Mouse (Mus musculus): ENCODE measurements at regions not wholly inside any gene's neighbourhood (a gene's known extent, or its start where the extent isn't known, plus 50 kb on each side); places are given as distances from the start of the nearest gene placed in this dataset.
A peak's percentile ranks its signal among the peaks of the same experiment; 100 is the strongest.
"Not testable (repeated sequence)": the region's sequence is repeated elsewhere in the genome, so short reads cannot be mapped to it uniquely, and the experiment has no call there.

- no peak for DNase-seq (ENCODE audit: low read depth, low spot score)
Observed at GRCm38 (mm10) chr10:46072550-46073470, 495.2 kb downstream of the Hace1 start.

GRCm38 (mm10) chr10:46087766-46088165 lies 510.1 kb downstream of the Hace1 start:
- DNase-seq (ENCODE audit: low read depth, low spot score) = peak; percentile 70

- no peak for DNase-seq (ENCODE audit: low read depth, low spot score)
Observed at GRCm38 (mm10) chr10:46100837-46101236, 523.2 kb downstream of the Hace1 start.

- DNase-seq (ENCODE audit: low read depth, low spot score) = no peak
Observed at GRCm38 (mm10) chr10:46108810-46109209, 531.2 kb downstream of the Hace1 start.

GRCm38 (mm10) chr10:46114631-46115130 lies 537.1 kb downstream of the Hace1 start:
- DNase-seq (ENCODE audit: low read depth, low spot score) = no peak

- not testable (repeated sequence) for DNase-seq (ENCODE audit: low read depth, low spot score)
Observed at GRCm38 (mm10) chr10:46122409-46122808, 544.8 kb downstream of the Hace1 start.

GRCm38 (mm10) chr10:46123795-46124194 lies 546.2 kb downstream of the Hace1 start:
- no peak for DNase-seq (ENCODE audit: low read depth, low spot score)

- DNase-seq (ENCODE audit: low read depth, low spot score) = no peak
Observed at GRCm38 (mm10) chr10:46135120-46135748, 557.6 kb downstream of the Hace1 start.

GRCm38 (mm10) chr10:46174035-46174434 lies 596.4 kb downstream of the Hace1 start:
- DNase-seq (ENCODE audit: low read depth, low spot score) = no peak

GRCm38 (mm10) chr10:46185763-46186458 lies 608.3 kb downstream of the Hace1 start:
- DNase-seq (ENCODE audit: low read depth, low spot score) = no peak

GRCm38 (mm10) chr10:46194143-46194542 lies 616.5 kb downstream of the Hace1 start:
- no peak for DNase-seq (ENCODE audit: low read depth, low spot score)

GRCm38 (mm10) chr10:46226837-46227402 lies 649.3 kb downstream of the Hace1 start:
- DNase-seq (ENCODE audit: low read depth, low spot score) = no peak

- no peak for DNase-seq (ENCODE audit: low read depth, low spot score)
Observed at GRCm38 (mm10) chr10:46229608-46230007, 652.0 kb downstream of the Hace1 start.

- DNase-seq (ENCODE audit: low read depth, low spot score) = no peak
Observed at GRCm38 (mm10) chr10:46235581-46235980, 658.0 kb downstream of the Hace1 start.

GRCm38 (mm10) chr10:46255575-46255974 lies 677.9 kb downstream of the Hace1 start:
- no peak for DNase-seq (ENCODE audit: low read depth, low spot score)

- DNase-seq (ENCODE audit: low read depth, low spot score) = no peak
Observed at GRCm38 (mm10) chr10:46269710-46270109, 692.1 kb downstream of the Hace1 start.

GRCm38 (mm10) chr10:46273846-46274245 lies 696.2 kb downstream of the Hace1 start:
- no peak for DNase-seq (ENCODE audit: low read depth, low spot score)

GRCm38 (mm10) chr10:46294290-46294689 lies 716.7 kb downstream of the Hace1 start:
- no peak for DNase-seq (ENCODE audit: low read depth, low spot score)

- DNase-seq (ENCODE audit: low read depth, low spot score) = no peak
Observed at GRCm38 (mm10) chr10:46298352-46298751, 720.7 kb downstream of the Hace1 start.

GRCm38 (mm10) chr10:46299521-46299920 lies 721.9 kb downstream of the Hace1 start:
- DNase-seq (ENCODE audit: low read depth, low spot score) = no peak

GRCm38 (mm10) chr10:46320328-46321038 lies 742.9 kb downstream of the Hace1 start:
- DNase-seq (ENCODE audit: low read depth, low spot score) = no peak

All from mesoderm, embryonic 11.5 days (tissue).